Comparison of ENCODE assay signal across 24 mouse cellular contexts in the genomic region with DNA sequence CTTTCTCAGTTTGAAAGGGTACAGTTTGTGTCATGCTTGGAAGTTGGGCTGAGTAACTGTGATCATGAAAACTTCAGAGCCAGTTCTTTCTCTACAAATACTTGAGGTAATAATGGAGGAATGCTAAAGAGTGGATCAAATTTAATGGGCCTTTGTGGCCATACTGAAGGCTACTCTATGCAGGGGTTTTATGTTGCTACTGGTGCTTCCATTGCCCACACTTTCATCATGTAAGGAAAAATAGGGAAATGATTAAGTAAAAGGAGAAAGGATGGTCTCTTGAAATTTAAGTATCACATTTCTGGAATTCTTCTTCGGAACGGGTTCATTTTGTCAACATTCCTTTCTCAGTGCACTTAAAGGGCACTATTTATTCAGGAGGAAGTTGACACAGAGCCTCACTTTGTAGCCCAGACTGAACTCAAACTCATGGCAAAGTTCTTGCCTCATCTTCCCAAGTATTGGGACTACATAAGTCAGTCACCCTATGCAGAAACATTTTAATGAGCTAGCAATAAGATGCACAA.
"Had no signal": no experiment of that assay in that cellular context is flagged by ENCODE, and none has a peak within 500 bp of the region (broad histone marks: within the 10 kb centered on the region; RNA-seq: fewer than 3 reads in every experiment).

No protein-coding gene starts in this region.

- H3K9me3 ChIP-seq: intestine, embryonic 15.5 days; limb, embryonic 10.5 days; limb, embryonic 13.5 days; liver, embryonic 12.5 days; liver, embryonic 15.5 days; midbrain, embryonic 10.5 days; midbrain, embryonic 13.5 days; neural tube, embryonic 12.5 days; neural tube, embryonic 15.5 days; stomach, embryonic 15.5 days had no signal

- H3K4me1 ChIP-seq: intestine, embryonic 15.5 days; limb, embryonic 10.5 days; limb, embryonic 13.5 days; liver, embryonic 12.5 days; liver, embryonic 15.5 days; neural tube, embryonic 12.5 days; neural tube, embryonic 15.5 days; stomach, embryonic 15.5 days had no signal

- ATAC-seq: intestine, embryonic 15.5 days; liver, embryonic 12.5 days; midbrain, embryonic 13.5 days; midbrain, embryonic 16.5 days had no signal

- DNase-seq: kidney, adult 11 months; kidney, adult 8-10 months; kidney, postnatal 14 days; kidney, postnatal 4 days; layer of hippocampus, adult 9-11 months; liver; lung, adult 2 months; right cerebral cortex, adult 18-20 months; right cerebral cortex, postnatal 14 days; right cerebral cortex, postnatal 4 days; thymus, postnatal 25 days had no signal

- H3K27ac ChIP-seq: intestine, embryonic 15.5 days; layer of hippocampus, adult 2 months; limb, embryonic 10.5 days; limb, embryonic 13.5 days; liver, embryonic 12.5 days; liver, embryonic 15.5 days; macrophage; midbrain, embryonic 10.5 days; midbrain, embryonic 13.5 days; neural tube, embryonic 12.5 days; neural tube, embryonic 15.5 days; stomach, embryonic 15.5 days had no signal

- H3K36me3 ChIP-seq: intestine, embryonic 15.5 days; limb, embryonic 10.5 days; limb, embryonic 13.5 days; liver, embryonic 12.5 days; liver, embryonic 15.5 days; midbrain, embryonic 10.5 days; midbrain, embryonic 13.5 days; neural tube, embryonic 12.5 days; neural tube, embryonic 15.5 days; stomach, embryonic 15.5 days had no signal

- H3K4me2 ChIP-seq: intestine, embryonic 15.5 days; limb, embryonic 13.5 days; liver, embryonic 12.5 days; liver, embryonic 15.5 days; midbrain, embryonic 13.5 days; neural tube, embryonic 12.5 days; neural tube, embryonic 15.5 days; stomach, embryonic 15.5 days had no signal

- H3K9ac ChIP-seq: intestine, embryonic 15.5 days; limb, embryonic 13.5 days; liver, embryonic 12.5 days; liver, embryonic 15.5 days; midbrain, embryonic 13.5 days; neural tube, embryonic 12.5 days; neural tube, embryonic 15.5 days; stomach, embryonic 15.5 days had no signal

- H3K27me3 ChIP-seq: intestine, embryonic 15.5 days; neural tube, embryonic 12.5 days had no signal

- H3K4me3 ChIP-seq: intestine, embryonic 15.5 days; layer of hippocampus, adult 2 months; limb, embryonic 10.5 days; limb, embryonic 13.5 days; liver, embryonic 12.5 days; liver, embryonic 15.5 days; midbrain, embryonic 10.5 days; midbrain, embryonic 13.5 days; neural tube, embryonic 12.5 days; neural tube, embryonic 15.5 days; stomach, embryonic 15.5 days had no signal
